Mouse (Mus musculus) layer of hippocampus, adult 2 months (tissue): ENCODE measurements at regions not wholly inside any gene's neighbourhood (a gene's known extent, or its start where the extent isn't known, plus 50 kb on each side); places are given as distances from the start of the nearest gene placed in this dataset.
A peak's percentile ranks its signal among the peaks of the same experiment; 100 is the strongest.

Experiments used
- DNase-seq, 2 experiments: peaks; one replicate each; pipeline ENCODE4 v3.0.0; 2022; ENCODE audit warnings: low spot score in 2 of 2
- H3K27ac ChIP-seq: fragments of 200-600 bp; 2 replicates; pipeline ENCODE4 v1.8.1; 2022
- H3K4me3 ChIP-seq: fragments of 200-600 bp; 2 replicates; pipeline ENCODE4 v1.8.1; 2022; ENCODE audit warnings: mild to moderate bottlenecking
- CTCF ChIP-seq: fragments of 200-600 bp; conservative IDR thresholded peaks from 2 replicates; pipeline ENCODE4 v1.8.1; 2022; ENCODE audit warnings: antibody characterized with exemption, mild to moderate bottlenecking, moderate library complexity
- microRNA-seq, 2 experiments: library from miRNA; unstranded; fragments of <30 nt; microRNA quantifications; one replicate each; pipeline ENCODE4 v1.2.0; 2021

- H3K27ac ChIP-seq = no peak overlapping the region
- no peak overlapping the region for H3K4me3 ChIP-seq
- DNase-seq = no peak
- peak; percentile 36 for TF ChIP-seq CTCF
These were observed 86.4 kb upstream of the Zfp64 start for GRCm38 (mm10) chr2:169041748-169042147.

- H3K27ac ChIP-seq = no peak overlapping the region
- H3K4me3 ChIP-seq = no peak overlapping the region
- no peak for DNase-seq
- TF ChIP-seq CTCF = no peak
These were observed 82.6 kb upstream of the Zfp64 start for GRCm38 (mm10) chr2:169037975-169038374.

- Histone ChIP-seq H3K4me3 (no peak overlapping the region), H3K27ac (no peak overlapping the region)
- no peak for TF ChIP-seq CTCF
- no peak for DNase-seq
These were observed 82.1 kb upstream of the Zfp64 start for GRCm38 (mm10) chr2:169037519-169037918.

GRCm38 (mm10) chr2:169035315-169035714 is 79.9 kb upstream of the Zfp64 start:
- peak; percentile 80 for TF ChIP-seq CTCF
- Histone ChIP-seq H3K4me3 (no peak overlapping the region), H3K27ac (no peak overlapping the region)
- DNase-seq = no peak

GRCm38 (mm10) chr2:169033997-169034396 is 78.6 kb upstream of the Zfp64 start:
- no peak for DNase-seq
- Histone ChIP-seq H3K4me3 (no peak overlapping the region), H3K27ac (no peak overlapping the region)
- TF ChIP-seq CTCF = no peak

- H3K27ac ChIP-seq = no peak overlapping the region
- no peak overlapping the region for H3K4me3 ChIP-seq
- no peak for DNase-seq
- TF ChIP-seq CTCF = no peak
These were observed 77.8 kb upstream of the Zfp64 start for GRCm38 (mm10) chr2:169033181-169033580.

GRCm38 (mm10) chr2:169028531-169029114 is 73.2 kb upstream of the Zfp64 start:
- Histone ChIP-seq H3K4me3 (no peak overlapping the region), H3K27ac (no peak overlapping the region)
- TF ChIP-seq CTCF = peak; percentile 27; the same call in 1 of the 2 replicates
- DNase-seq = no peak

GRCm38 (mm10) chr2:169019037-169019436 is 63.6 kb upstream of the Zfp64 start:
- Histone ChIP-seq H3K27ac (no peak overlapping the region), H3K4me3 (no peak overlapping the region)
- DNase-seq = no peak
- no peak for TF ChIP-seq CTCF

GRCm38 (mm10) chr2:169010271-169010670 is 54.9 kb upstream of the Zfp64 start:
- Histone ChIP-seq H3K4me3 (no peak overlapping the region), H3K27ac (no peak overlapping the region)
- no peak for TF ChIP-seq CTCF
- no peak for DNase-seq

GRCm38 (mm10) chr2:169008756-169009155 is 53.4 kb upstream of the Zfp64 start:
- H3K27ac ChIP-seq = no peak overlapping the region
- TF ChIP-seq CTCF = no peak
- no peak for DNase-seq
- H3K4me3 ChIP-seq = no peak overlapping the region

- no peak for TF ChIP-seq CTCF
- H3K27ac ChIP-seq = no peak overlapping the region
- H3K4me3 ChIP-seq = no peak overlapping the region
- DNase-seq = no peak
These were observed 52.9 kb upstream of the Zfp64 start for GRCm38 (mm10) chr2:169008333-169008732.

GRCm38 (mm10) chr2:169006549-169006948 is 51.2 kb upstream of the Zfp64 start:
- H3K4me3 ChIP-seq = no peak overlapping the region
- no peak for TF ChIP-seq CTCF
- no peak for DNase-seq

GRCm38 (mm10) chr2:169005810-169006209 is 50.4 kb upstream of the Zfp64 start:
- no peak overlapping the region for H3K27ac ChIP-seq
- DNase-seq = no peak
- TF ChIP-seq CTCF = no peak
- no peak overlapping the region for H3K4me3 ChIP-seq

More at GRCm38 (mm10) chr2:169006549-169006948, 51.2 kb upstream of the Zfp64 start:
- H3K27ac ChIP-seq = no peak overlapping the region

Small RNAs in the stretch of these regions (microRNA-seq; reads per million reads assigned to microRNA genes)
- gene Gm26469 = 0 reads per million in 2 experiments
